Mouse (Mus musculus) olfactory bulb, adult 2 months (tissue): ENCODE measurements around the gene Pyroxd1. TPM values are rescaled to one million over a fixed set of nuclear protein-coding genes. Genes with fewer than 3 reads are reported as not detected.

Source experiments
- H3K27ac ChIP-seq: fragments of 200-500 bp; 2 replicates; pipeline ENCODE4 v1.5.1; 2012; ENCODE audit warnings: low read depth, low read length; ENCODE audit not compliant: insufficient read depth
- H3K4me1 ChIP-seq: fragments of 200-500 bp; 2 replicates; pipeline ENCODE4 v1.6.1; 2012; ENCODE audit warnings: low read length; ENCODE audit not compliant: control insufficient read depth, insufficient read depth
- H3K4me3 ChIP-seq: fragments of 200-500 bp; 2 replicates; pipeline ENCODE4 v1.5.1; 2012; ENCODE audit warnings: mild to moderate bottlenecking, low read depth, low read length, moderate library complexity; ENCODE audit not compliant: insufficient read depth
- CTCF ChIP-seq: fragments of 200-500 bp; IDR thresholded peaks from 2 replicates; pipeline ENCODE4 v1.5.1; 2012; ENCODE audit warnings: low read depth, mild to moderate bottlenecking, low read length, moderate library complexity; ENCODE audit not compliant: insufficient read depth
- POLR2A ChIP-seq: fragments of 200-500 bp; IDR thresholded peaks from 2 replicates; pipeline ENCODE4 v1.6.1; 2012; ENCODE audit warnings: mild to moderate bottlenecking, low read depth, low read length, moderate library complexity; ENCODE audit not compliant: insufficient read depth
- WGBS: fragments of 180-500 bp; shearing (Covaris S2); methylation state at CpG from one replicate; pipeline ENCODE4 v1.1.7; 2018; 5-methylcytosine and 5-hydroxymethylcytosine counted together
- polyA plus RNA-seq: library from polyadenylated mRNA; stranded (reverse); fragments of >200 nt; gene quantifications from 2 replicates; pipeline ENCODE4 v1.2.4, GENCODE M21; 2012; ENCODE audit warnings: low replicate concordance; ENCODE audit not compliant: missing spikeins, insufficient read depth, insufficient read length

Gene Pyroxd1
- polyA plus RNA-seq, 1 experiment: not detected

DNA sequence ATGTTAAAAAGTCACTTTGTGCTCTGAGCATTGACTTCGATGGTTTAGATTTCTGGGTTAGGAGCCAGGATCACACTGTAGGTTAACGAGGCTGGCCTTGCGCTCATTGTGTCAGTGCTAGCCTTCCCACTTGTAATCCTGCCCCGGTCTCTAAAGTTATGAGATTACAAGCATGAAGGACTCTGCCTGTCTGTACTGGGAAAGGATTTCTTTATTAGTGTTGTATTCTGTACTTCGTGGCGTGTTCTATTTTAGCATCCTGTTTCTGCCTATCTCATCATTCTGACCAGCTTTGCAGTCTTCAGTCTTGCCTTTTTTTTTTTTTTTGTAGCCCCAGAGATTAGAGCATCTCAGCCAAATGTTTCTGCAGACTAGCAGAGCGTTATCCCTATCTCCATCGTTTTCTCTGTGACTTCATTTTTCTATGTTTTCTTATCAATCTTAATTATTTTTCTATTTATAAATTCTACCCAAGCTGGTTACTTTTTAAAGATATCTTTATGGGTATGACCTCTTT is 42.4 kb downstream of the Pyroxd1 start:
- H3K4me1 ChIP-seq: peaks cover 2% of the 10 kb centered on the region; the same call in 1 of the 2 replicates
- no peak overlapping the region for H3K27ac ChIP-seq
- 14% methylated on average over 8 of the region's 8 CpGs for WGBS
- peak overlapping the region; percentile 91 for H3K4me3 ChIP-seq
- TF ChIP-seq CTCF (no peak), POLR2A (no peak)

- WGBS: 52% methylated on average over 2 of the region's 2 CpGs
- Histone ChIP-seq H3K4me1 (peaks cover 2% of the 10 kb centered on the region; the same call in 1 of the 2 replicates), H3K4me3 (no peak overlapping the region), H3K27ac (no peak overlapping the region)
- TF ChIP-seq POLR2A: no peak
- no peak for TF ChIP-seq CTCF
Measured at GRCm38 (mm10) chr6:142389101-142389500, 43.6 kb downstream of the Pyroxd1 start.

- WGBS: 90% methylated on average over 5 of the region's 5 CpGs
Measured at GRCm38 (mm10) chr6:142392312-142392711, 46.9 kb downstream of the Pyroxd1 start.

GRCm38 (mm10) chr6:142394669-142395068 is 49.2 kb downstream of the Pyroxd1 start:
- TF ChIP-seq CTCF: no peak
- no peak for TF ChIP-seq POLR2A
- 77% methylated on average over 5 of the region's 5 CpGs for WGBS
- Histone ChIP-seq H3K4me3 (no peak overlapping the region), H3K27ac (no peak overlapping the region), H3K4me1 (peaks cover 2% of the 10 kb centered on the region; the same call in 1 of the 2 replicates)

More at GRCm38 (mm10) chr6:142392312-142392711, 46.9 kb downstream of the Pyroxd1 start:
- Histone ChIP-seq H3K4me3 (no peak overlapping the region), H3K27ac (no peak overlapping the region), H3K4me1 (peaks cover 2% of the 10 kb centered on the region; the same call in 1 of the 2 replicates)
- TF ChIP-seq POLR2A: no peak
- no peak for TF ChIP-seq CTCF

DNA sequence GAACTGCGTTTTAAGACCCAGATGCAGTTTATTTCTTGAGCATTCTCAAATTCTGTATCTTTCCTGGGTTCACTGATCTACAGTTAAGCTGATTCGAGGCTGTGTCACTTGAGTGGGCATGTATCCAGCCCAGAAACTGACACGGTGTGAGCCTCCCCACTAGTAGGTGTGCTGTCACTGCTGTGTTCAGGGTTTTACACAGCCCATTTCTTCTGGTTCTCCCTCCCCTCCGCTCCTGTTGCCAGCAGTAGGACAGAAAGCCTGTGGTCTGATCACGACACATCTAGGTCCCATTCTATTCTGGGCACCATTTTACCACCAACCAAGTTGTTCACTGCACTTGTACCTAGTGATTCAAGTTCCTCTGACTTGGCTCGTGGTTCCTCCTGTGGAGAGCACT is 50.3 kb downstream of the Pyroxd1 start:
- no peak overlapping the region for H3K4me3 ChIP-seq
- TF ChIP-seq POLR2A (no peak), CTCF (no peak)
- H3K27ac ChIP-seq: no peak overlapping the region
- WGBS: 60% methylated on average over 6 of the region's 6 CpGs
- H3K4me1 ChIP-seq: peaks cover 2% of the 10 kb centered on the region; the same call in 1 of the 2 replicates

- Histone ChIP-seq H3K4me1 (peaks cover 4% of the 10 kb centered on the region; the same call in 1 of the 2 replicates), H3K4me3 (no peak overlapping the region), H3K27ac (no peak overlapping the region)
- WGBS: 42% methylated on average over 1 of the region's 1 CpGs
- TF ChIP-seq CTCF (no peak), POLR2A (no peak)
Measured at GRCm38 (mm10) chr6:142411140-142411539, 65.7 kb downstream of the Pyroxd1 start.

Other genes starting within 250 kb of the Pyroxd1 start
- not detected in 2 replicates for gene Slco1a6, start 137.1 kb upstream of the Pyroxd1 start, polyA plus RNA-seq
- gene Iapp, start 47.2 kb upstream of the Pyroxd1 start, polyA plus RNA-seq: not detected in 2 replicates
- gene Slco1a5, start 22.7 kb upstream of the Pyroxd1 start, polyA plus RNA-seq: not detected in 2 replicates
- gene Recql, start 41.4 kb downstream of the Pyroxd1 start, polyA plus RNA-seq: not detected in 2 replicates
- gene Golt1b, start 41.6 kb downstream of the Pyroxd1 start, polyA plus RNA-seq: not detected in 2 replicates
- gene Spx, start 67.8 kb downstream of the Pyroxd1 start, polyA plus RNA-seq: not detected in 2 replicates
- gene Gys2, start 127.5 kb downstream of the Pyroxd1 start, polyA plus RNA-seq: not detected in 2 replicates
- gene Ldhb, start 162.3 kb downstream of the Pyroxd1 start, polyA plus RNA-seq: 432 and 608 TPM in 2 replicates
- not detected in 2 replicates for gene Kcnj8, start 226.0 kb downstream of the Pyroxd1 start, polyA plus RNA-seq